Mouse (Mus musculus) neural tube, embryonic 15.5 days (tissue): Measurements from ENCODE around the gene Cklf. TPM values are rescaled to one million over a fixed set of nuclear protein-coding genes. Genes with fewer than 3 reads are reported as not detected.

Experiments
- ATAC-seq: fragments of 200-750 bp; cut with Nextera tagmentation; 2 replicates; pipeline ENCODE4 v1.8.0; 2017; ENCODE audit warnings: mild to moderate bottlenecking, moderate TSS enrichment, moderate library complexity; ENCODE audit not compliant: low FRiP score
- H3K27ac ChIP-seq: fragments of 300-500 bp; sonication (generic); replicated peaks from 2 replicates; pipeline ENCODE4 v1.5.1; 2015; ENCODE audit warnings: mild to moderate bottlenecking, inconsistent platforms
- H3K27me3 ChIP-seq: fragments of 300-500 bp; sonication (generic); replicated peaks from 2 replicates; pipeline ENCODE4 v1.6.1; 2015; ENCODE audit warnings: inconsistent platforms
- H3K36me3 ChIP-seq: fragments of 300-500 bp; sonication (generic); 2 replicates; pipeline ENCODE4 v1.6.1; 2015; ENCODE audit warnings: inconsistent platforms
- H3K4me1 ChIP-seq: fragments of 300-500 bp; sonication (generic); 2 replicates; pipeline ENCODE4 v1.6.1; 2015; ENCODE audit warnings: inconsistent platforms
- H3K4me2 ChIP-seq: fragments of 300-500 bp; sonication (generic); 2 replicates; pipeline ENCODE4 v1.6.1; 2015; ENCODE audit warnings: inconsistent platforms, mild to moderate bottlenecking, moderate library complexity
- H3K4me3 ChIP-seq: fragments of 300-500 bp; sonication (generic); replicated peaks from 2 replicates; pipeline ENCODE4 v1.5.1; 2015; ENCODE audit warnings: mild to moderate bottlenecking, inconsistent platforms
- H3K9ac ChIP-seq: fragments of 300-500 bp; sonication (generic); replicated peaks from 2 replicates; pipeline ENCODE4 v1.6.1; 2015; ENCODE audit warnings: mild to moderate bottlenecking, inconsistent platforms
- H3K9me3 ChIP-seq: fragments of 300-500 bp; sonication (generic); replicated peaks from 2 replicates; pipeline ENCODE4 v1.6.1; 2016; ENCODE audit warnings: inconsistent platforms
- WGBS: fragments of 180-500 bp; shearing (Covaris S2); methylation state at CpG from one replicate; pipeline ENCODE4 v1.1.7; 2015; ENCODE audit warnings: mixed read lengths; 5-methylcytosine and 5-hydroxymethylcytosine counted together
- polyA plus RNA-seq: library from polyadenylated mRNA; unstranded; fragments of >200 nt; fragmentation: Nextera tagmentation; extraction: Ambion mirVana; gene quantifications from 2 replicates; pipeline ENCODE4 v1.2.1, GENCODE M21; 2015

The Cklf gene
- 36.8 and 38.3 TPM in 2 replicates for polyA plus RNA-seq

DNA sequence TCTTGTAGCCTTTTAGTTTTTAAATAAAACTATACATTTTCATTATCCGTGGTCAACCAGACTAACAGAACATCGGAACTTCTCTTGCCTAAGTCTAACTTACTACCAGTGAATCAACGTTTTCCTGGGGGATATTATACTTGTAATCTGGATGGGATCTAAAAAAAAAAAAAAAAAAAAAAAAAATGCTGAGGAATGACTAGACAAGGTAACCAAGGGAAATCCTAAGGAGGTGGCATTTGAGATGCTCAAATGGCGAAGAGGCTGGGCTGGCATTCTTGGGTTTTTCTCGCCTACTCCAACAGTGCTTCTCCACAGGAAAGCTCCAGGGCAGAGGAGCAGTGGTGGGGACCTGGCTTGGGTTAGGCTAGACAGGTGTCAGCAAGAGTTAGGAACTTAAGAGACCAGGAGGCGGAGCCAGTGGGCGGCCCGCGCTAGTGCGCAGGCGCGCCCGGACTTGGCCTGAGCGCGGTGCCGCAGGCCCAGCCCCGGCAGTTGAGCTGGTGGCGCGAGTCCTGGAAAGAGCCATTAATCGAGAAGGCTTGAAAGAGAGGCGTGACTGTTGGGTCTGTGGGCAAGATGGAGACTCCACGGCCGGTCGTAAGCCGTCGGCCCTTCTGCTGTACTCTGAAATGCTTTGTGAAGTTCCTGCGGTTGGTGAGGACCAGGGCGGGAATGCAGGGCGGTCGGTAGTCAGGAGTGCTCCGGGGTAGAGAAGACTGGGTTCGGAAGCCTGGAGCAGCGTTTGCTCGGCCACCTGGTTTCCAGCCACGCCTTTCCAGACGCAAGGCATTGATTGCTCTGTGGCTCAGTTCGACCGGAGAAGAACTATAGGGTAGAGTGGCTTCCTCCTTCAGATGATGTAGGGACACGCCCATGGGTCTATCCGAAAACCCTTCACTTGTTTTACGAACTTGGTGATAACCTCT is at the start of gene Cklf:
Cklf (plus strand) TSS at position 423 of the 929 bp plus-strand sequence.
- H3K4me3 ChIP-seq, result peak within 1 kb of the TSS; percentile 73
- peak; percentile 84 for ATAC-seq
- no peaks in the 10 kb centered on the region for H3K36me3 ChIP-seq
- peaks cover 32% of the 10 kb centered on the region for H3K4me1 ChIP-seq
- H3K27ac ChIP-seq, result peak within 1 kb of the TSS; percentile 76
- peak within 1 kb of the TSS; percentile 70 for H3K9ac ChIP-seq
- H3K4me2 ChIP-seq, result peak within 1 kb of the TSS; percentile 86
- no peaks in the 10 kb centered on the region for H3K27me3 ChIP-seq
- WGBS, result 4% methylated on average over 41 of the region's 41 CpGs
- H3K9me3 ChIP-seq, result no peaks in the 10 kb centered on the region

GRCm38 (mm10) chr8:104201622-104202021 is 49.0 kb upstream of the Cklf start:
- Histone ChIP-seq H3K27me3 (no peaks in the 10 kb centered on the region), H3K4me1 (no peaks in the 10 kb centered on the region), H3K36me3 (no peaks in the 10 kb centered on the region), H3K9ac (no peak overlapping the region), H3K9me3 (no peaks in the 10 kb centered on the region), H3K4me2 (no peak overlapping the region), H3K4me3 (no peak overlapping the region), H3K27ac (no peak overlapping the region)
- WGBS, result 87% methylated on average over 3 of the region's 3 CpGs
- ATAC-seq, result no peak

- Histone ChIP-seq H3K9me3 (no peaks in the 10 kb centered on the region), H3K36me3 (no peaks in the 10 kb centered on the region), H3K27me3 (no peaks in the 10 kb centered on the region), H3K27ac (no peak overlapping the region), H3K9ac (no peak overlapping the region), H3K4me1 (no peaks in the 10 kb centered on the region), H3K4me2 (no peak overlapping the region), H3K4me3 (no peak overlapping the region)
- no peak for ATAC-seq
- 82% methylated on average over 4 of the region's 4 CpGs for WGBS
These were observed 48.3 kb upstream of the Cklf start for GRCm38 (mm10) chr8:104202320-104202719.

DNA sequence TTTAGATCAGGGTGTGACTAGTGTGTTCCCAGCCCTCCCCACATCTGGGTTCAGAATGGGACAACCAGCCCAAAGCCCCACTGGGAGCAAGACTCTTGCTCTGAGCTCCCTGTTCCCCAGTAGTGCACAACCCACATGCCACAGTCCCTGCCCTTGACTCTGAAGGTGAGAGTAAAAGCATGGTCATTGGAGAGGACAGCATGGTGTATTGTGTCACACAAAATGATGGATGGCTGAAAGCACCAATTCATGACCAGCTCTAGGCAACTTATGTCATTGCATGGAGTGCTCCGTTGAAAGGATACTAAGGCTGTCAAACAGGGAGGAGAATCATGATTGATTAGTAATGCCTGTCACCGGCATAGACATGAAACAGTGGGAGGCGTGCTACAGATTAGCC is 45.4 kb upstream of the Cklf start:
- H3K27ac ChIP-seq, result no peak overlapping the region
- no peak for ATAC-seq
- H3K4me1 ChIP-seq, result no peaks in the 10 kb centered on the region
- no peak overlapping the region for H3K4me3 ChIP-seq
- H3K4me2 ChIP-seq, result no peak overlapping the region
- no peak overlapping the region for H3K9ac ChIP-seq
- WGBS, result 60% methylated on average over 3 of the region's 3 CpGs
- H3K9me3 ChIP-seq, result no peaks in the 10 kb centered on the region
- no peaks in the 10 kb centered on the region for H3K36me3 ChIP-seq
- H3K27me3 ChIP-seq, result no peaks in the 10 kb centered on the region

- 95% methylated on average over 5 of the region's 5 CpGs for WGBS
- no peak overlapping the region for H3K4me3 ChIP-seq
- no peaks in the 10 kb centered on the region for H3K4me1 ChIP-seq
- no peaks in the 10 kb centered on the region for H3K27me3 ChIP-seq
- no peak overlapping the region for H3K4me2 ChIP-seq
- H3K36me3 ChIP-seq, result no peaks in the 10 kb centered on the region
- no peak overlapping the region for H3K9ac ChIP-seq
- no peak for ATAC-seq
- no peaks in the 10 kb centered on the region for H3K9me3 ChIP-seq
- H3K27ac ChIP-seq, result no peak overlapping the region
These were observed 33.1 kb upstream of the Cklf start for GRCm38 (mm10) chr8:104217601-104218000.

DNA sequence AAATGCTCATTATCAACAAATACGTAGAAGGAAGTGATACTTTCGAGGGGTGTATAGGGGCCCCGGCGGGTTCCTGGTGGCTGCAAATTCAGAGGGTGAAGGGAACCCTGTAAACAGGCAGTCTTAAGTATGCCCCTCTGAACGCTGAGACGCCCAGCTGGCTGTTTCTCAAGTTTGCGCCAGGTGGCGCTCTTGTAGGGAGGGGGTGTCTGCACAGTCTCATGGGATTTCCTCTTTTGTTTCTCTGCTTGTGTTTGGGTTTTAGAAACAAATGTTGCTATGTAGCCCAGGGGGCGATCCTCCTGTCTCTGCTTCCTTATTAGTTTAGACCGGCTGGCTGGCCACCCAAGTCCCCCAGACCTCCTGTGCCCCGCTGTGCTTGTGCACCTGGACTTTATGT is 31.6 kb upstream of the Cklf start:
- Histone ChIP-seq H3K36me3 (peaks cover 8% of the 10 kb centered on the region), H3K4me3 (no peak overlapping the region), H3K27ac (no peak overlapping the region), H3K9ac (no peak overlapping the region), H3K9me3 (0 out of 2 replicates have a peak, but pooled peaks cover under 1% of the 10 kb centered on the region), H3K4me2 (no peak overlapping the region), H3K4me1 (no peaks in the 10 kb centered on the region), H3K27me3 (no peaks in the 10 kb centered on the region)
- WGBS, result 28% methylated on average over 11 of the region's 11 CpGs
- ATAC-seq, result no peak

GRCm38 (mm10) chr8:104219806-104220205 is 30.9 kb upstream of the Cklf start:
- Histone ChIP-seq H3K4me1 (no peaks in the 10 kb centered on the region), H3K27me3 (no peaks in the 10 kb centered on the region), H3K9ac (no peak overlapping the region), H3K36me3 (peaks cover 15% of the 10 kb centered on the region), H3K4me2 (no peak overlapping the region), H3K9me3 (0 out of 2 replicates have a peak, but pooled peaks cover 4% of the 10 kb centered on the region), H3K27ac (no peak overlapping the region), H3K4me3 (no peak overlapping the region)
- ATAC-seq, result peak; percentile 62; the same call in 1 of the 2 replicates
- WGBS, result 46% methylated on average over 5 of the region's 5 CpGs

GRCm38 (mm10) chr8:104227048-104227447 is 23.6 kb upstream of the Cklf start:
- no peaks in the 10 kb centered on the region for H3K4me1 ChIP-seq
- no peak overlapping the region for H3K27ac ChIP-seq
- no peak overlapping the region for H3K4me2 ChIP-seq
- no peak overlapping the region for H3K9ac ChIP-seq
- WGBS, result 93% methylated on average over 5 of the region's 5 CpGs
- ATAC-seq, result no peak
- peaks cover 84% of the 10 kb centered on the region for H3K36me3 ChIP-seq
- H3K27me3 ChIP-seq, result no peaks in the 10 kb centered on the region
- H3K9me3 ChIP-seq, result 0 out of 2 replicates have a peak, but pooled peaks cover 4% of the 10 kb centered on the region
- no peak overlapping the region for H3K4me3 ChIP-seq

GRCm38 (mm10) chr8:104230377-104230776 is 20.3 kb upstream of the Cklf start:
- WGBS, result 94% methylated on average over 9 of the region's 9 CpGs
- no peaks in the 10 kb centered on the region for H3K27me3 ChIP-seq
- H3K27ac ChIP-seq, result no peak overlapping the region
- H3K4me1 ChIP-seq, result no peaks in the 10 kb centered on the region
- H3K36me3 ChIP-seq, result peaks cover 95% of the 10 kb centered on the region
- H3K4me3 ChIP-seq, result no peak overlapping the region
- H3K4me2 ChIP-seq, result no peak overlapping the region
- no peaks in the 10 kb centered on the region for H3K9me3 ChIP-seq
- no peak overlapping the region for H3K9ac ChIP-seq
- ATAC-seq, result no peak

DNA sequence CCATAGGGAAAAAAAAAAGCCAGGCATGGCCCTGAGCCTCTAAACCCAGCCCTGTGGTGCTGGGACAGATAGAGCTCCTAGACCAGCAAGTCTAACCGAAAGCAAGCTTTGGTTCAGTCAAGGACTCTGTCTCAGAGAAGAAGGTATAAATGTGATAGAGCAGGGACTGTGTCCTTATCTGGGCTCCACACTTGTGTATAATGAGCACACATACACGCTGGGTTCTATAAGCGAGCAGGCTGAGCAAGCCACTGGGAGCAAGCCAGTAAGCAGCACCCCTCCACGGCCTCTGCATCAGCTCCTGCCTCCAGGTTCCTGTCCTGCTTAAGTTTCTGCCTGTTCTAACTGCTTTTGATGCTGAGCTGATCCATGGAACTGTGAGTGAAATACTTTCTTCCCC is 18.6 kb upstream of the Cklf start:
- H3K27ac ChIP-seq, result no peak overlapping the region
- WGBS, result 98% methylated on average over 4 of the region's 4 CpGs
- H3K9me3 ChIP-seq, result no peaks in the 10 kb centered on the region
- no peak overlapping the region for H3K9ac ChIP-seq
- H3K36me3 ChIP-seq, result peaks cover 93% of the 10 kb centered on the region
- H3K4me3 ChIP-seq, result no peak overlapping the region
- no peaks in the 10 kb centered on the region for H3K4me1 ChIP-seq
- no peak overlapping the region for H3K4me2 ChIP-seq
- no peak for ATAC-seq
- no peaks in the 10 kb centered on the region for H3K27me3 ChIP-seq

GRCm38 (mm10) chr8:104232919-104233318 is 17.7 kb upstream of the Cklf start:
- H3K4me2 ChIP-seq, result no peak overlapping the region
- no peak for ATAC-seq
- H3K4me3 ChIP-seq, result no peak overlapping the region
- no peaks in the 10 kb centered on the region for H3K9me3 ChIP-seq
- no peak overlapping the region for H3K9ac ChIP-seq
- H3K27me3 ChIP-seq, result no peaks in the 10 kb centered on the region
- WGBS, result 96% methylated on average over 5 of the region's 5 CpGs
- H3K27ac ChIP-seq, result no peak overlapping the region
- no peaks in the 10 kb centered on the region for H3K4me1 ChIP-seq
- H3K36me3 ChIP-seq, result peaks cover 93% of the 10 kb centered on the region

DNA sequence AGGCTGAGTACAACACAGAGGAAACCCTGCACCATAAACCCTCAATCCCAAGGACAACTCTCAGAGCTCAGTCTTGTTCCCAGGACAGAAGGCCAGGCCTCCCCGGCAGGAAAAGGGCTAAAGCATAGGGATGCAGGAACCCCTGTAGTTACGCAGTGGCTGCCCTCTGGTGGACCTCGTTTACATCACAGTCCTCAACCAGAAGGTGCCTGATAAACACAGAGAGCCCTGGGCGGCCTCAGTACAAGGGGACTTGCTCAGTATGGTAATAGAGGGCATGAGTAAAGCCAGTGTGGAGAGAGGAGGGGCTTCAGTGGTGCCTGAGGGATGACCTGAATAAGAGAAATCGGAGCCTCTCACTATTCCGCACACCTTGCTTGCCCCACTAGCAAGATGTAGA is 16.1 kb upstream of the Cklf start:
- peaks cover 96% of the 10 kb centered on the region for H3K36me3 ChIP-seq
- no peak overlapping the region for H3K4me2 ChIP-seq
- no peak overlapping the region for H3K4me3 ChIP-seq
- H3K4me1 ChIP-seq, result no peaks in the 10 kb centered on the region
- no peaks in the 10 kb centered on the region for H3K9me3 ChIP-seq
- H3K27me3 ChIP-seq, result no peaks in the 10 kb centered on the region
- WGBS, result 49% methylated on average over 6 of the region's 6 CpGs
- no peak for ATAC-seq
- no peak overlapping the region for H3K27ac ChIP-seq
- H3K9ac ChIP-seq, result no peak overlapping the region
